Mouse (Mus musculus) WW6 (cell line): ENCODE results near the gene Phf3.
"Not testable (repeated sequence)": the region's sequence is repeated elsewhere in the genome, so short reads cannot be mapped to it uniquely, and the experiment has no call there.

Source experiments
- DNase-seq: peaks from one replicate; pipeline ENCODE4 v3.0.0-alpha.2; 2013; ENCODE audit warnings: low read depth, low spot score

The Phf3 gene

DNA sequence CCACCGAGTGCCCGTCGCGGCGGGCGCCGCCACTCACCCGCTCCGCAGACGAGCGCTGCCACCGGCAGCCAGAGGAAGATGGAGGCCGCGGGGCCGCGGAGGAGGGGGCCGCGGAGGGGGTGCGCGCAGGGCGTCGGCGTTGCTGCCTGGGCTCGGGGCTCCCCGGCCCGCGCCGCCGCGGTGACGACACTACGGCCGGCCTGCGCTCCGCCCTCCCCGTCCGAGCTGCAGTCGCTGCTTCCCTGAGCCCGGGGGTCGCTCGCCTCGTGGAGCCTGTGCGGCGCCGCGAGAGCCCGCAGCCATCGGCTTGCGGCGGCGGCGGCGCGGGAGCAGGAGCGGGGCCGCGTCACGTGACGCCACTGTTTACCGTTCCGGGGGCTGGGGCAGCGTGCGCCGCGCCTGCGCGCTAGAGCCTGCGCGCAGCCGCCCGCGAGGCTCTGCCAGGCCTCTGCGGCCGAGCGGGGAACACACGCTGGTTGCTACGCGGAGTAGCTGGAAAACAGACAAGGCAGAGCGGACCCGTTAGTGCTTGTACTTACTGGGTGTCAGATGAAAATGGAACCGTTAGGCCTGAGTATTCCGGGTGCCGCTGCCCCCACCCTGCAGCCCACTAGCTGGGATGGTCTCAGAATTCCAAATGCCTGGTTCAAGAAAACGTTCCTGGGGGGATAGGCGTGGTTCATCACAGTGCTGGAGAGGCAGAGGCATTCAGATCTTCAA is at the start of gene Phf3:
Gene Phf3, minus strand, starts transcription at position 381 of the 720 bp plus-strand sequence.
- peak; percentile 79 for DNase-seq

DNA sequence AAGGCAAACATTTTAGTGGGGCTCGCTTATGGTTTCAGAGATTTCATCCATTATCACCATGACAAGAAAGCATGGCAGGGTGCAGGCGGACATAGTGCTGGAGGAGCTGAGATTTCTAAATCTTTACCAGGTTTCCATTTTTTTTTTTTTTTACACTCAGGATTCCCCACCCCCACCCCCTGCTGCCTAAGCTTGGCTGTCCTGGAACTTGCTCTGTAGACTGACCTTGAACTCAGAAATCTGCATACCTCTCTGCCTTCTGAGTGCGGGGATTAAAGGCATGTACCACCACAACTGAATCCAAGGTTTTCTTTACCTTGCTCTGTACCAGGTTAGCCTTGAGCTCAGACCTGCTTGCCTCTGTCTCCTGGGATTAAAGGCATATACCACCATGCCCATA is 48.5 kb upstream of the Phf3 start:
- no peak for DNase-seq

DNA sequence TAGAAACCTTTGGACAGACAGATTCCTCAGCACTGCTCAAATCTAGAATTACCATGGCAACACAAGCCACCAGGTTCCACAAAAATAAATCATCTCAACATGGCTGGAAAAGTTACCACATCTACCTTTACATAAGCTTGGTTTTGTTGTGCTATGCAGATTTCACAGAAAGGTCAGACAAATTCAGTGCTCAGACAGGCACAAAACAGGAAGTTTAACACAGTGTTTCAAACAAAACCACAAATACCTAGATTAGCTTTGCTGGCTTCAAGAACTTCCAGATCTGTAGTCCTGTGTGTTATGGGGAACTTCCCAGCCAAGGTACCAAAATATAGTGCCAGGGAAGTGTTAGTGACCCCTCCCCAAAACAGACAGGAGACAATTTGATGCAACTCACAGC is 47.5 kb upstream of the Phf3 start:
- no peak for DNase-seq

DNA sequence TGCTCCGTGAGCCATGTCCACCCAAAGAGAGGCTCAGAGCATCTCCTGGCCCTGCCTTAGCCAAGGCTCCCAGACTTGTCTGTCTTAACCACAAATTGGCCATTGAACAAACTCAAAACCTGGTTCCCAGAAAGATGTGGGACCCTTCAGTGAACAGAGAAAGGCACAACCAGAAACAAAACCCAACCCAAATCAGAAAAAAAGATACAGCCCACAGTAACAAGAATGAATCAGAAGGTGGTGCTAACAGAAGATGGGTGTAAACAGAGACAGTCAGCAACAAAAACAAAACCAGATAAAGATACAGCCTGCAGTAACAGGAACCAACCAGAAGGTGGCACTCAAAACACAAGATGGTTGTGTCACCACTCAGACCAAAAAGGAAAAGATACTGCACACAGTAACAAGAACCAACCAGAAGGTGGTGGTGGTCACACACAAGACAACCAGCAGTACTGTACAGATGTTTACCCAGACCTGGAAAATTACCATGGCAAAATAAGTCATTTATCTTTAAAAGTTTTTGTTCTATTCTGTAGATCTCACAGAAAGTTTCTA is 47.0 kb upstream of the Phf3 start:
- no peak for DNase-seq

DNA sequence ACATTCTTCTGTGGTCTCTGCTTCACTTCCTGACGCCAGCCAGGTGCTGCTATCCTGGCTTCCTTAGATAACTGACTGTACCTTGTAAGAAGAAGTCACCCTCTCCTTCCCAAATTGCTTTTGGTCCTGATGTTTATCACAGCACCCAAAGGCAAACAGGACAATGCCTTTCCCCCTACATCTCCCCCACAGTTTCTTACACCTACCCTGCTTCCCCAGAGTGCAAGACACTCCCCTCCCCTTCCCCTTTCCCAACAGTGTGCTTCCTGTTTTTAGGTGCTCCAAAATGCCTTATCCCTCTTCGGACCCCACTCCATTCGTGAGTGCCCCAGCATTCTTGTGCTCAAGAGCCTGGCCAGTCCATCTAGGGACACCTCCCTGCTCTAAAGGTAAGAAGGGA is 36.5 kb upstream of the Phf3 start:
- DNase-seq = no peak

DNA sequence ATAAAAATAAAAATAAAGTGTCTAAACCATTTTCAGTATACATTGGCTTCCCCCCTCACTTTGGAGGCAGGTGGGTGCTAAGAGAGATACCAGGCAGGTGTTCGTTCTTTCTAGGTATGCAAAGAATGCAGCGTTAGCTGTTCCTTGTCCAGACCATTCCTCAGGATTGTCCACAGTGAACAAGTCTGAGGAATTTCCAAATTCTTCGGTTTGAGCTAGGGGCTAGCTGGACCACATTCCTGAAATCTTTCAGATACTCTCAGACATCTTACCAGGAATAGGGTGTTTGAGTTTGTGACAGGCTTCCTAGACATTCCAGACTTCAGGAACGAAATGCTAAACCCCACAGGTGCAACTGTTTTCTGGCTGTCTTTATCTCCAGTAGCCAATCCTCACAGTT is 35.1 kb upstream of the Phf3 start:
- DNase-seq = no peak

DNA sequence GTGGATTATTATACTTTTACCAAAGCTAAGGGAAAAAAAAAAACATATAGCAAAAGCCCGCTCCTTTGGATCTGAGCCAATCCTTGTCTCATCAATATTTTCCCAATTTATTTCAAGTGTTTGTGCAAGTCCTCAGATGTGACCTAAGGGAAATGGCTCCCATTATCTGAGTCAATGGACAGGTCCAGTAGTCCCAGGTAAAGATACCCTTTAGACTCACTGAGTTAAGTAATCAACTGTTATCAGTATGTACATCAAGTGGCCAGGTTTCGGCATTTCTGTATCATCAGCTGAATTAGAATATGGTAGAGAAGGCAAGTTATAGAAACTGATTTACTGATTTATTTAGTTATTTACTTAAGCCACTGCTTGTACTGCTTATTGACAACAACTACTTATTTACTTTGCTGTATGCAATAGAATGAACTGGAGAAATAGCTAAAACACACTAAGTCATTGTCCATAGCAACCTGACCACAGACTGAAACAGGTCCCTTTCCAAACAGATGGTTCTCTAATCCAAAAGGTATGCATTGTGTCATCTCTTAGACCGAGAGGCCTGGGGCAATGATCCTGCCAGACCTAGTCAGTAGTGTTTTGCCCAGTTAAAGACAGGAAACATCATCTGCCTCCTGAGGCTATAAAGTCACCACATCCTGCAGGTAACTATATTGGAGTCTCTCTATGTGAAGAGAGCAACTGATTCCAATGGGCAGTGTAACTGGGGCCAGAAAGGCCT is 29.9 kb upstream of the Phf3 start:
- DNase-seq = no peak

DNA sequence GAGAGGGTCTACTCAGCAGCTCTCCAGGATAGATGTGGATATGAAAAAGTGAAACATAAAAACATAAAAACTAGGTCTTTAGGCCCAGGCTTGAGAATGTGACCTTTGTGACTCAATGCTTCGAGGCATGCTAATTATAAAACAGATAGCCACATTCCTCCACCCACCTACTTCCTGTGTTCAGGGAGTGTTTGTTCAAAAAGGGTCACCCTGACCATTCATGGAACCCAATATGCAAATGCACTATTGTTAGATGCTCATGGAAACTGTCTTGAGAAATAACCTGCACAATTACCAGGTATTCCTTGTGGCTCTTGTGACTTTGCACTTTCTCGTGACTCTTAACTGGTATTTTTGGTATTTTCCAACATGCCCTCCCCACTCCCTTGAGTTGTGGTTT is 25.0 kb upstream of the Phf3 start:
- no peak for DNase-seq

DNA sequence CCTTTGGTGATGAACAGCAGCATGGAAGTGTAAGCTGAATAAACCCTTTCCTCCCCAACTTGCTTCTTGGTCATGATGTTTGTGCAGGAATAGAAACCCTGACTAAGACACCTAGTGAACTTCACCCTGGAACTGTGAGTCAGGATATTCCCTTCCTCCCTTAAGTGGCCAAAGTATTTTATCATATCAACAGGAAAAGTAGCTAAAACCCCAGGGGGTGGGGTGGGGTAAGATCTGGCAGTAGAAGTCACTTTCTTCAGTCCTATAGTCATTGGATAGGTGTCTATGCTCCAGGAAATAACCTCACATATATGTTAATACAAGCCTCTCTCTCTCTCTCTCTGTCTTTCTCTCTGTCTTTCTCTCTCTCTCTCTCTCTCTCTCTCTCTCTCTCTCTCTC is 21.6 kb upstream of the Phf3 start:
- DNase-seq = not testable (repeated sequence)

DNA sequence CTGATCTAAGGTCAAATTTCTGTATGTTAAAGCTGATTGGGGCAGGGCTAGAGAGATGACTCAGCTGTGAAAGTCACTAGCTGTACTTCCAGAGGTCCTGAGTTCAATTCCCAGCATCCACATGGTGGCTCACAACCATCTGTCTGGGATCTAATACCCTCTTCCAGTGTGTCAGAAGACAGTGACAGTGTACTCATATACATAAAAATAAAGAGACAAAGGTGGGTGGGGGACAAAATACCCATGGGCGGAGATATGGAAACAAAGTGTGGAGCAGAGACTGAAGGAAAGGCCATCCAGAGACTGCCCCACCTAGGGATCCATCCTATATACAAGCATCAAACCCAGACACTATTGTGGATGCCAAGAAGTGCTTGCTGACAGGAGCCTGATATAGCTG is 10.1 kb upstream of the Phf3 start:
- DNase-seq = not testable (repeated sequence)

DNA sequence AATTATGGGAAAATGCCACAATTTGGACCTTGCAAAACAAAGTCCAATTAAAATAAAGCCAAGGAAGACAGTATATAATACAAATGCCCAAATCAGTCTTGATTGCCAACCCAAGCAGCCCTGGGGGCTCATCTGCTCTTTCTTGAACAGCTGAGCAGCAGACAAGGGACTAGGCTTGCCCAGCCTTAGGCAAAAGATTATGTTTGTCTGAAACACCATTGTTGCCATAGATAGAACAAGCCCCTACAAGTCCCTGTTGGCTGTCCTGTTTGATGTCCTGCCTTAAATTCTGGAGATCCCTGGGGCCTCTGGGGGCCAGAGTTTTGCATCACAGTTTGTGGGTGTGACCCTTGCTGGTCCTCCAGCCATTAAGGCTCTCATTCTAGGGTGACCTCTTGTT is 2.0 kb upstream of the Phf3 start:
- DNase-seq = no peak

DNA sequence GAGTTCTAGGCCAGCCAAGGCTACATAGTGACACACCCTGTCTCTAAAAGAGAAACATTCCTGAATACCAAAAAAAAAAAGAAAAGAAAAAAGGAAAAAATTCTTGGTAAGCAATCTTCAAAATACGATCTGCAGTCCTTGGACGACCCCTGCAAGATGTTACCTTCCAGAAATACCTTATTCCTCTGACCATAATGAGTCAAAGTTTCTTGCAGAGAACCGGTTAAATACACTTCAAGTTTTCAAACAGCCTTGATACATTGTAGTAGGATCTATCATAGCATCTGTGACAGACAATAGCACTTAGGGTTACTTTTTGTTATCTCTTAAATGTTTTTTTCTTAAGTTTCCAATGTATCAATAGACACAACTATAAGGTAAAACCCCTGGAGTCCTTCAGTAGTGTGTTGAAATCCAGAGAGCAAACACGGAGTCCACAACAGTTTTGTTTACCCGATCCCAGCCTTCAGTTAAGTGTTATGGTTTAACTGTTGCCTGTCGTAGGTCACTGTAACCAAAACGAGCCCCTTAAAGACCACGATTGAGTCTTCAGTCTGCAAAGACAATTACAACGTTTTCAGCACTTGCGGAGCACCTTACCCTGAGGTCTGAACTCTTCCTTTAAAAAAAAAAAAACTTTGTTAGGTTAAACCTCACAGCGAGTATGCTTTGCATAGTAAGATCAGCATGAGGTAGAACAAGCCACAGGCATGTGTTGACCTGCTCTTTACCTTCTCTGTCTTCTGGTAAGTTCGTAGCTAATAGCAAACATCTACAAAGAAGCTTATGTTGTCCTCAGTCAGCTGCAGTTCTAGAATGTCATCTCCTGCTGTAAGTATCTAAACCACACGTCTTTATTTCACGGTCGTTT is 775 bp upstream of the Phf3 start:
- no peak for DNase-seq

DNA sequence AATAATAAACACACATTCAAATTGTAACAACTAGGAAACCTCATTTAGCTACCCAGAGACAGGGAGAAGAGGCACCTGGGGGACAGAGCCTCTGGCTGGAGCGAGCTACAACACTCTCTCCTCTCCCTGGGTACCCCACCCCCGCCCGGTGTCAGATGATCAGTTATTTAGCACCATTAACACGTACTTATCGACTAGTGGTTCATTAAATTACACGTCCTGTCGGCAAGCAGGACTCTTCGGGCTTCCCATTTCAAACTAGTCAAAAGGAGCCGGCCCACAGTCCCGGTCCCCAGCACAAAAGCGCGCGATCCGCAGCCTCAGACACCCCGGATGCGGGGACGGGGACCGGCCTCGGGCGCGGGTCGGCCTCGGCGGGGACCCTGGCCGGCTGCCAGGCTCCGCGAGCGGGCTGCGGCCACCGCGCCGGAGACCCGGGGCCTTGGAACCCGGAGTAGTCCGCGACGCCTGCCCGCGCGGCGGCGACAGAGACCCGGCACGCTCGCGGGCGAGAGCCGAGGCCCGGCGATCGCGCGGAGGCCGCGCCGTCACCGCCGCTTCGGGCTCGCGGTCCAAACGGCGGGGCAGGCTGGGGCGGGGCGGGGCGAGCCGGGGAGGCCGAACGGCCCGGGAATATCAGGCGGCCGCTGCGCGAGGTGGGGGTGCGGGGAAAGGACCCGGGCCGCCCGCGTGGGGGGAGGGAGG is 733 bp downstream of the Phf3 start:
- DNase-seq = no peak

DNA sequence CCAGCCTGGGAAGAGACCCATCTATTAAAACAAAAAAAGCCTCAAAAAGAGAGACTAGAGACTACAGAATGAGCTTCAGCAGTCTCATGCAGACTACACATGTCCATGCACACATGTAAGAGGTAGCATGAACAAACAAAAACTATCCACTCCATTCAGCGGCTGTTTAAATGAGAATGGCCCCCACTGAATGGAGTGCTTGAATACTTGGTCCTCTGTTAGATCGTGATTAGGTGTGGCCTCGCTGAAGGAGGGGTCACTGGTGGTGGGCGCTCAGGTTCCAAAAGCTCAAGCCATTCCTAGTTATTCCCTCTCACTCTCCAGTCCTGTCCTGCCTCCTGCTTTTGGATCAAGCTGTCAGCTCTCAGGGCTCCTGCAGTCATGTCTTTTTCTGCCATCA is 5.9 kb downstream of the Phf3 start:
- no peak for DNase-seq

DNA sequence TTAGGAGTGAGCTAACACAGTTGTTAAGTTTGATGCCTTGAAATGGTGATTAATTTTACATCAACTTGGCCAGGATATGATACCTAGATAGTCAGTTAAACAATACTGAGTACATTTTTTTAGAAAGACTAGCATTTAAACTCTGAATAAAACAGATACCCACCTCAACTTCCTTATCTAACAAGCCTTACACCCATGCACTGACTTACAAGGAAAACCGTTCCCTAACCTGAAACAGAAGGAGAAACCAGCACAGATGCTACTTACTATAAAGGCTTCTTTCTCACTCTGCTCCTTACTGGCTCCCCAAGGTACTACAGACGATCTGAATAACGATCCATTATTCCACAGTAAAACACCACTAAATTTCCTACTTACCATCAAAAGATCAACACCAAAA is 21.2 kb downstream of the Phf3 start:
- DNase-seq = no peak

DNA sequence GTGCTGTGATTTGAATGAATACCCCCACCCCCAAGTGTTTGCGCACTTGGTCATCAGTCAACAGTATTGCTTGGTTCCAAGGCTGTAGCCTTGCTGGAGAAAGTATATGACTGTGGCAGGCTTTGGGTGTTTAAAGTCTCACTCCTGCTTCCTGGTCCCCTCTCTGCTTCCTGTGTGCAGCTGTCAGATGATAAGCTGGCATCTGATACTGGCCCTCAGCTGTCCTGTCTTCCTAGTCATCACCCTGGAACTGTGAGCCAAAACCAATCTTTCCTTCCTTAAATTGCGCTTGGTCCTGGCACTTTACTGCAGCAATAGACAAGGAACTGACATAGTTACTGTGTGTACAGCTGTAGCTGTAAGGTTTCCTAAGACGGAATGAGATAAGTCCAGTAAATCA is 21.8 kb downstream of the Phf3 start:
- DNase-seq = no peak

DNA sequence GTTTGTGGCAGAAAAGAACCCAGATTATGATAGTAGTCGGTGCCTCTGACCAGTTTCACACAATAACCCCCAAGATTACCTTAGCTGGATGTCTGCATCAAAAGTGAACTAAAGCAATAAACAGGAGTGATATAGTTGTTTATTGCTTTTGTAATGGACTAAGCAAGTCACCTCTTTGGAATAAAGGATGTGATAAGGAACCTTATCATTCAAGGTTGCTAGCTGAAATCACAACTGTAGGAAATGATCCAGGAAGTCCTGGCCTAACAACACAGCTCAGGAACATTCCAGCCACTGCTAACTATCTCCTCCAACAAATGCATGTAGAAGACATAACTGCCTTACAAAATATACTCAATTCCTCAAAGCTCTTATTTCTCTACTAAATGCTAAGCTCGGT is 22.8 kb downstream of the Phf3 start:
- no peak for DNase-seq

DNA sequence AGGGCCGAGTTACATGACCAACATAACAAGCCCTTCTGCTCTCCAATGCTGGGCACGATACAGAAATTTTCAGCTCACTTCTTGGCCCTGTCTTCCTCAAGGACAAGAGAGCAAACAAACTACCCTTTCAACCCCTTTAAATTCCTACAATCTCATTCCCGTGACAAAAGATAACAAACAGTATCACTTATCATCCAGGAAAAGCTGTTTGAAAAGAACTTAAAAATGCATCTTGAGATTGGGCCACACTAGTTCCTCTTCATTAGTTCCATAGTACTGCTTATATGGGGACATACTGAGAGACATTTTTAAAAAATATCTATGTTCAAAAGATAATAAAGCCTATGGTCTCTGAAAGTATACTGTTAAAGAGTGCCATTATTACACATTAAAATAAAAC is 23.8 kb downstream of the Phf3 start:
- DNase-seq = no peak

DNA sequence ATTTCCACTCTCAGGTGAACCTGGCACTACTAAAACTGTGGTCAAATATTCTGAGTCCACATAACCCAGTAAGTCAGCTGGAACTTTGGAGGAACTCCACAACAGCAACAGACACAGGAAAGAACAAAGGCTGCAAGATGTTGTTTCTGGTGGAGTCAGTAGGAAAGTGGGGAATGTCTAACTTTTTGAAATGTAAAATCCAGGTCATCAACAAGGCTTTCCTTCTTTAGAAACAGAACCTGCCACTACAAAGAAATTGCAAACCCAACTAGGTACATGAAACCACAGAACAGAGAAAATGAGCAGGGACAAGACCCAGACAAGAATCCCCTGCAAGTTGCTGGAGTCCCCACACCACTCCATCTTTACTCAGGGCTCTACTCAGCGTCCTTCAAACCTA is 26.0 kb downstream of the Phf3 start:
- DNase-seq = no peak

DNA sequence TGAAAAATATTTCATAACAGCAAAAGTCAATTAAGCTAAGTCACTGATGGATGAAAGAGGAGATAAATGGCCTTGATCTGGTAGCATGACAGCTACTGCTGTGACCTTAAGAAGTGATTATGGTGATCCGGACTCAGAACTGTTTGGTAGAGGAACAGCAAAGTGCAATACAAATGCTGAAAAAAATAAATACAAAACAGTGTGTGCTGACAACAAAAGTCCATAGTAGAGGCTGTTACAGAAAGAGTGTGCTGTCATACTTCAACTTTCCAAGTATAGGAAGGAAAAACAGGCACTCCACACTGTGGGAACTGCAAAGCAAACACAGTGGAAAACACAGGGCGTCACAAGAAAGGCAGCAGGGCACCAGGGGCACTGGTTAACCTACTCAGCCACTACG is 34.1 kb downstream of the Phf3 start:
- DNase-seq = no peak

DNA sequence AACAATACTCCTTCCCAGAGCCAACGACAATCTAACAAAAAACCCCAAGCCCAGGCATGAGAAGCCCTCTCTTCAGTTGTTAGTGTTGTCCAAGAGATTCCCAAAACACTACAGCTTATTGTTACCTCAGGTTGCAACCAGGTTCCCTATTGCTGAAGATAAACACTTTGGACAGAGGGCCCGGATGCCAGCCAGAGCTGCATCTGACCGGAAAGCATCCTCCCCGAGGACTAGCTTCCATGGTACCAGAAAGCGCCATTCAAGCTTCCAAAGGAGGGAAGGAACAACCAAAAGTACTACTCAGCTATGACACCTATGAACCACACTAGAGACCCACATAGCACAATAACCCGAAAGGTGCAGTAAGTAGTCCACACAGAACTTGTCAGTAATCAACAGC is 38.2 kb downstream of the Phf3 start:
- no peak for DNase-seq

DNA sequence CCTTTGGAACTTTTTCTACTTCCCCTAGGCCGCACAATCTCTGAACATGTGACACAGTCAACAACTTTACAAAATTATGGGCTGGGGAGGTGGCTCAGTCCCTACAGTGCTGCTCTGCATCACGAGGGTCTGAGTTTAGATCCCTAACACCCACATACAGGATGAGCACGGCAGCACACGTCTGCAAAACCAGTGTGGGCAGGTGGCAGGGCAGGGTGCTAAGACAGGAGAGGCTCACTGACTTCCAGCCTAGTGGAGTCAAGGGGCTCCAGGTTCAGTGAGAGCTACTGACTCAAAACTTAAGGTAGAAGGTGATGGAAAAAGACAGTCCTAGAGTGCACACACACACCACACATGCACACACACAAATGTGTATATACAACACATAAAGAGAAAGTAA is 40.9 kb downstream of the Phf3 start:
- no peak for DNase-seq
